Mouse (Mus musculus) urinary bladder, postnatal 36 days (tissue): ENCODE results near the gene Mindy4.

Experiments
- DNase-seq, 2 experiments: peaks; one replicate each; pipeline ENCODE4 v3.0.0; 2022; ENCODE audit warnings: low spot score in 2 of 2, mixed read lengths in 1 of 2

The Mindy4 gene

DNA sequence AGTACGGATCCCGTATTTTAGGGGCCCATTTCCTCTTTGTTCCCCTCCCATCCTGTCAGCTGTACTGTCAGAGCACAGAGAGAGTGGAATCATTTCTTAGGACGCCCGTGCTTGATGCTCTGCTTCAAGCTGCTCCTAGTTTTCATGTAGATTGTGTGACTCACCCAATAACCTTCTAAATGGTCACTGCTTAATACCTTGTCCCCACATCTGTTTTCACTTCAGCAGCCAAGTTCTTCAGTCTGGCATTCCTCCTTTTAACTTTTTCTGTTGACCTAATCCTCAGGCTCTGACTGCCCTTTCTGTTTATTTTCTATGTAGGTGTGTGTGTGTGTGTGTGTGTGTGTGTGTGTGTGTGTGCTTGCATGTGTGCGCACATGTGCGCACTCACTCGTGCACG, 4.6 kb downstream of the Mindy4 start:
- DNase-seq: no peak

DNA sequence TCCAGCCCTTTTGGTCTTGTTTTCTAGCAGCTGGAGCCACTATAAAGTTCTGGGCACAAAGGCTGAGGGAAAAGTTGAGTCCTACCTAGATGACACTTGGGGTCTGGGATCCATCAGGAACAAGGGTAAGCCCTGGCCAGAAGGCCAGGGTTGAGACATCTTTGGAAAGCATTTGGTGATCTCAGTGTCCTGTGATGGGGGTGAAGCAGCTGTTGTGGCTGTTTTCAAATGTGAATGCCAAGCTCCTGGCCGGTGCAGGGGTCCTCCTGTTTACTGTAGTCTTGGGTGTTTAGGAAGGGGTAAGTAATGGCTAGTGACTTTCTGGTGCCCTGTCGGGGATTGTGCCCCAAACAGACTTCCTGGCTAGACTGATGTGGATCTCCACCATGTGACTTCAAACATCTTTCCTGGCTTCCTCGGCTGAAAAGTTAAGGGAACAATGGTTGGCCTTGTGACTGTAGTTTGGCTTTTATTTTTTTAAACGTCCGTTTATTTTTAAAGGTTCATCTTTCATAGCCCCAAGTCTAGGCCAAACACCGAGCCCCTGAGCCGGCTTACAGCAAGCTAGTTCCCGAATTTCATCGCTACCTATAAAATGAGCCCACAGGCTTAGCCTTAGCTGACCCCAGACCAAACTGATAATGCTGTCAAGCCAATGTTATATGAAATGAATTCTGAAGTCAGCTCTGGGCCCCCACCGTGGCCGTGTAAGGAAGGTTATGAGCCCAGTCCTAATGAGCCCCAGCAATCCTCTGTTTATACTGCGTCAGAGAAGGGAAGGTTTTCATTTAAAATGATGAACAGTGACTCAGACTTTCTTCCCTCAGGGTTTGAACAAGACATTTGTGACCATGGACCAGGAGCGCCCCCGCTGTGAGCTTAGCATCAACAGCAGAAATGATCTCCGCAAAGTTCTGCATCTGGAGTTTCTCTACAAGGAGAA, 7.5 kb downstream of the Mindy4 start:
- peak; percentile 16 to 30 for DNase-seq

DNA sequence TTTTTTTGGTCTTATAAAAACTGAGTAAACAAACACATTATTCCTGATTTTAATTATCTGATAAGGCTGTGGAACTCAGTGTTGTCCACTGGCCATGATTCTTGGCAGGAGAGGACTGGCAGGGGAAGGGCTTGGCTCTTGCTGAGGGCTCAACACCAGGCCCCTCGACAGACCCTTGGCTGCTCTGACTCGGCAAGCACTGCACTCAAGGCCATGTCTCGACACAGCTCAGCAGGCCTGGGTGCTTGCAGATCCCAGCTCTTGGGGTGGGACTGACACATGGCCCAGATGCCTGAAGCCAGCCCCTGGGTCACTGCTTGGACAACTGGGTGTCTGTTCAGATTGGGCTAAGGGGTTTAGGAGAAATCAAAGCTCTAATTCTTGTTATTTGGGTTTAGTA, 11.4 kb downstream of the Mindy4 start:
- DNase-seq: peak; percentile 19 to 57

DNA sequence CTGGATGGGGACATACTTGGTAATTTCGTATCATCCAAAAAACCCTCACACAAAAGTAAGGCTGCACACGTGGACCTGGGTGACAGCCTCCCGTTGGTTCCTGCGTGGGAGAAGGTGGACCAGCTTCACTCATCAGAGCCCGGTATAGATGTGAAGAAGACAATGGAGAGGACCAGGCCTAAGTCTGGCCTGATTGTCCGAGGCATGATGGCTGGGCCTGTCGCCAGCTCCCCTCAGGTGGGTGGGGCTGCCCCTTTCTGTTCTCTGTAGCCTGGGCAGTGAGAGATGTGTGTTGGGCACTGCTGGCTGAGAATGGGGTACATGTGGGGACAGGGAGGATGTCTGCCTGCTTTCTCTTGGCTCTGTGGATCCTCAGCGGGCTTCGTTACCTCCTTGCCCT, 15.0 kb downstream of the Mindy4 start:
- DNase-seq: no peak

DNA sequence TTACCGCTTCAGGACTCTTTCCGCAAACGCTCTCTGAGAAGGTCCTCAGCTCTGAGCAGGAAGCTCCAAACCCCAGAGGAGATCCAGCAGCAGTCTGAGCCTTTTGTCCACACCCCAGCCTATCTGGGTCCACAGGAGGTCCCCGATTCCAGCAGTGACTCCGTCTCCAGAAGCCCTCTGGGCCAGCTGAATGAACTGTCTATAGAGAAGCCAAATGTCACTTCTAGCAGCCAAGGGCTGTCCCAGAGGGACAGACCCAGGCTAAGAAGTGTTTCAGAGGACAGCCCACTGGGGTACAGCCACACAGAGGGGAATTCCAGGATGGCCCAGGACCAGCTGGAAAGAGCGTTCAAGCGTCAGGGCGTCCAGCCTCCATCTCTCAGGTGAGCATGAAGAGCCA, 20.8 kb downstream of the Mindy4 start:
- no peak for DNase-seq

DNA sequence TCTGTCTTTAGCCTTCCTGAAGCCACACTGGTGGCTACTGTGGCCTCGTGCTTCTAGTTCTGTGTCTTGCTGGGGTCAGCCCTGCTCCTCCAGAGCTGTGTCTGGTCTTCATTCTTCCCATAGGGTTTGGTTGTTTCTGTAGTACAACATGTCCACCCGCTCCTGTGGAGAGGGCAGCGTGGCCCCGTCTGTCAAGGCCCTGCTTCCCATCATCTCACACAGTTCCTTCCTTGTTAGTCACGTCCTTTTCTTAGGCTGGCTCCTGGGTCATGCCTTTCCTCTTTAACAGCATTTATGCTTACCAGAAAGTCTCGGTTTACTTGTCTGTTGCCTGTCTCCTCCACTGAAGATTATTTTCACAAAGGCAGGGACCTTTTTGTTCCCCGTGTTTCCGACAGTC, 26.9 kb downstream of the Mindy4 start:
- no peak for DNase-seq

DNA sequence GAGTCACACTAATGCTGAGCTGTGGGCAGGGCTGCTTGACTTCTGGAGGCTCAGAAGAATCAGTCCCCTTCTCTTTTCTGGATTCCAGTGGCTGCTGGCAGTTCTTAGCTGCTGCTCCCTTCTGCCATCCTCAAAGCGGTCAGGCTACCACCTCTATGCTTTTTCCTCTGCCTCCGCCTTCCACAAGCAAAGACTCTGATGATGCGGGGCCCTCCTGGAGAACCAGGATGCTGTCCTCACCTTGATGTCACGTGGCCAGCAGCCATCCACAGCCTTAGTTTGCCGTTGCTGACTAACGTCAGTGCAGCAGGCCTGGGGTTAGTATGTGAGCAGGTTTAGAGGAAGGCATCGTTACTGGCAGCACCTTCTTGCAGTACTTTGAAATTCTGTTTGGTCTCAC, 28.9 kb downstream of the Mindy4 start:
- no peak for DNase-seq

DNA sequence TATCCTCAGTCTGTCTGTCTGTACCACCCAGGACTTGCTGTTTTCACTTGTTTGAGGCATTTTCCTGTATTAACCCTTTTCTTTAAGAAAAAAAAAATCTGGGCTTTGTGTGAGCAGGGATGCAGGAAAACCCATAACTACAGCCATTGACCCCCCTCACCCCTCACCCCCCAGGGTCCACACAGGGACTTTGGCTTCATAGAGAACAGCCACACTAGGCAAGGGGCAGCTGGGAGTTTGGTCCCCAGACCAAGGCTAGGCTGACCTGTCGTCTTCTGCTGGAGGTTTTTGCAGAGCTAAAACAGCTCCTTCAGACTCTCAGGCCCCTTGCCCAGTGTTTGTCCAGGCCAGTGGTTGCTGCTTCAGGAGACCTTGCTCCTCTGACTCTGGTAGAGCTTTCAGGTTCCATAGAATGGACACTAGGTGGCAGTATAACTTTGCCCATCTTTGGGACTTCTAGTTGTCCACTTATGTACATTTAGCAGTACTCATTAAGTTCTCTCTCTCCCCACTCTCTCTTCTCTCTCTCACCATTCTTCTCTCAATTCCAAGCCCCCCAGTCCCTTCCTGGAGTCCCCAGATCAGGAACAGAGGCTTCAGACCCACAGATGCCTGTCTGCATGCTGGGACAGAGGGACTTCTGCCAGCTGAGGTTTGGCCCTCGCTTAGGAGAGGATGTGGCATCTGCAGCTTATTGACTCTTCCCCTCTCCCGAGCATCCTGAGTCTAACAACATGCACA, 29.5 kb downstream of the Mindy4 start:
- DNase-seq: no peak

DNA sequence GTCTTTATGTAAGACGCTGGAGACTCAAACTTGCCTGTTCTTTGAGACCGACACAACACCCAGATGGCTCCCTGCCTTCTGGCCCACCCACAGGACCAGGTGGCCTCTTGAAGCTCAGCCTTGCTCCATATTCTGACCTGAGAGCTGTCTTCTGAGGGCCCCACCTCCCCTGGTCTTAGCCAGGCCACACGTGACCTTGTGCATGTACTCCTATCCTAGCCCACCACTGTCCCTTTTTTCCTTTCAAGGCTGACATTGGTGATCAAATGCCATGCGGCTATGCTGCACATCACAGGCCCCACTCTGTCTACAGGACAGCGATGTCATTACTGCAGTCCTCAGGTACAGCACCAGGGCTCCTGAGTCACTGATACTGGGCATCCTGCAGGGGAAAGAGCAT, 30.1 kb downstream of the Mindy4 start:
- no peak for DNase-seq

DNA sequence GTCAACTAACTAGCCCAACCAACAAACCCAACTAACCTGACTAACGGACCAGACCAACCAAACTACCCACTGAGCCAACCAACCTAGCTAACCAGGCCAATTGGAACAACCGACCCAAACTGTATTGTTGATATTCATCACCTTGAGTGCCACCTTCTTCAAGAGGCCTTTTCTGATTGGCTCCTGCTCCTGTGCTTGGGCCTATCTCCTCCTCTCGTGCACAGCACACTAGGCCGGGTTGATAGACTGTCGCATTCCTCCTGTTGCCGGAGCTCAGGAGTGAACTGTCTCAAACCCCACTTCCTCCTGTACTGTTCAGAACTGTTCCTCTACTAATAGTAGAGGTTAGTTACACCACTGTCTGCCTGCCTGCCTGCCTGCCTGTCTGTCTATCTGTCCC, 31.5 kb downstream of the Mindy4 start:
- no peak for DNase-seq

DNA sequence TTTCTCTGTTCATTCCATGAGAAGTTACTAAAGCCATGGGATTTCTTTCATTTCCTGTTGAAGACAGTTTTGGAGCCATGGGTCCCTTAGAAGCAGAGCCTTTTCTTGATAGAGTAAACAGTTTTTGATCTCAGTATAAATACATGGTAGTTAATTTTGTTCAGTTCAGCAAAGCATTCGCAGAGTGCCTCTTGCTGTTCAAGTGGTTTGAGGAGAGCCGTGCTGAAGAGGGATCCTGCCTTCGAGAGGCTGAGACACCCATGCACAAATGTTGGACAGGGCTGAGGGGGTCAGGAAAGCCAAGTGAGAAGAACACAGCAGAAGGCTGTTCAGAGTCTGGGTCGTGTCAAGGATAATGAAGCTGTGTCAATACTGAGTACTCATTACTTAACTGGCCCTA, 32.5 kb downstream of the Mindy4 start:
- no peak for DNase-seq

DNA sequence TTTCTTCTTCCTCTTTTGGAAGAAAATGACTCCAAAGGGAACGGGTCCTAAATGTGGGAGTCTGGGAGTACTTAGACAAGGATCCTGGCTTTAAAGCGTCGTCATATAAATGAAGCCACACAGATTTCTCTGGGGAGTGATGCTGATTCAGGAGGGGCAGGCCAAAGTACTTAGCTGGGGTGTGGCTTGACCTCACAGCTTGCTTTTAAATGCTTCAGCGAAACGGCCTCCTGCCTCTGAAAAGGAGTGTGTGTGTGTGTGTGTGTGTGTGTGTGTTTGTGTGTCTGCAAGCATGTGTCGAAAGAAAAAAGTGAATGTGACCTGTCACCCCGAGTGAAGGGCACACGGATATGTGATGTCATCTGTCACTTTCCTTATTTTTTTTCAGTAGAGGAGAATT, 36.7 kb downstream of the Mindy4 start:
- no peak for DNase-seq

DNA sequence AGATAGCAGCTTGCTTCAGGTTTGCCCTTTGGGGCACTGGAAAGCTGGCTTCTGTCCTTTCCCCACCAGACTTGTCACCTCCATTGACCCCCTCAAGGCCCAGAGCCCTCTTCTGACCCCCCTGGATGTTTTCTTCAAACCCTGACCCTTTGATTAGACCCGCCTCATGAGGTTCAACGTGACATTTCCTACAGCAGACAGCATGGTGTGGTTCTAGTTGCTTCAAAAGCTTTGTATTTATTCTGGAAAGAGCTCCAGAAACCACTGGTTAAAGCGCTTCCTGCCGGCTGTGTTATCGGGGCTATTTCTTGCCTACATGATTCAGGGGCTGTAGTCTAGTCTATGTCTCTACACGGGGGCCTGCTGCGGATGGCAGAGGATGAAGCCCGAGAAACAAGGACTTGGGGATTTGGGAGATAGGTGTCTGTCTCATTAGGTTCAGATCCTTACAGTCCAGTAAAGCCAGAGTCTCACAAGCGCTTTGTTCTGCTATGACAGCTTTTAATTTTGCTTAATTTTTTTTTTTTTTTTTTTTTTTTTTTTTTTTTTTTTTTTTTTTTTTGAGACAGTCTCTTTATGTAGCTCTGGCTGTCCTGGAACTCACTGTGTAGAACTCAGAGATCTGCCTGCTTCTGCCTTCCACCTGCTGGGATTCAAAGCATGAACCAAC, 37.5 kb downstream of the Mindy4 start:
- no peak for DNase-seq

DNA sequence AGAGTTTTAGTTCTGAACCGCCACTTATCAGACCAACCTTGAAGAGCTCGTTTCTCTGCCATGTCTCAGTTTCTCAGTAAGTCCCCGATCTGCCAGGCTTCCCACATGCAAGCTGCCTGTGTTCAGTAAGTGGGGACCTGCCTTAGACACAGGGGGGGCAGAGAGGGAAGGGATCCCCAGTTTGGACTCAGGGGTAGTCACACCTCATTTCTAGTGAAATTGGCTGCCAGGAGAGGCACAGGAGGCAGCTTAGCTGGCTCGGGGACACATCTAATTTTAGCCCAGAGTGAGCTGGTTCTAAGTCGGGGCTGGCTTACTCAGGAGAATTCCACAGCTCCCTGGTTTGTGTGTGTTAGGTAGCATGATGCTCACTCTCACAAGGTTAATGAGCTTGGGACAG, 38.3 kb downstream of the Mindy4 start:
- no peak for DNase-seq

DNA sequence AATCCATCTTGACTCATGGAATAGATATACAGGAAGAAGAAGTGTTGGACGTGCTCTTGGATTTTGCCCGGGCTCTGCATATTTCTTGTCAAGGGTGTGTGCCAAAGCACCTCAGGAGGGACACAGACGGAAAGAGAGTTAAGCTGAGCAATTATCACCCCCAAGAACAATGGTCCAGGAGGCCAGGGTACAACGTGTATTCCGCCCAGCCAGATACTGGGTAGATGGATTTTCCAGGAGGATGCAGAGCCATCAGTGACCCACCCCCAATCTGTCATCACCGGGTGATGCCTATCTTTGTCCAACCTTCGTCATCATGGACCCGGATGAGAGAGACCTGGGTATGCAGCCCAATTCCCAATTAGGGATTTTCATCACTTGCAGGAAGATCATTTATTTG, 42.5 kb downstream of the Mindy4 start:
- no peak for DNase-seq

DNA sequence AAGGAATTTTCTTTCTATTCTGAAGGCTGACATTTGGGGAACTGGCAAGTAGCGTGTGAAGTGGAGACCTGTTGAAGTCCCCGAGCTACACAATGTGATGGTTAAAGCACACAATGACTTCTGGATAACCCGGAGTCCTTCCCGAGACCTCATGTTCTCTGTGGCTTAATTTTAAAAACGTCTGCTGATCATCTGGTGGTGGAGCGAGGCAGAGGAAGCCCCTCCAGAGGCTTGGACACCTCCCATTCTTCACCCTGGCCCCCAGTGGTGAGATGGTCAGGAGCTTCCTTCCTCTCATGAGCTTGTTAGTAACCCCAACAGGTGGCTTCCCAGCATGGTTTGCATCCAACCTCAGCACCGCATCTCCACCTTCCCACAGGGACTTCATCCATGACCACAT, 43.3 kb downstream of the Mindy4 start:
- no peak for DNase-seq

DNA sequence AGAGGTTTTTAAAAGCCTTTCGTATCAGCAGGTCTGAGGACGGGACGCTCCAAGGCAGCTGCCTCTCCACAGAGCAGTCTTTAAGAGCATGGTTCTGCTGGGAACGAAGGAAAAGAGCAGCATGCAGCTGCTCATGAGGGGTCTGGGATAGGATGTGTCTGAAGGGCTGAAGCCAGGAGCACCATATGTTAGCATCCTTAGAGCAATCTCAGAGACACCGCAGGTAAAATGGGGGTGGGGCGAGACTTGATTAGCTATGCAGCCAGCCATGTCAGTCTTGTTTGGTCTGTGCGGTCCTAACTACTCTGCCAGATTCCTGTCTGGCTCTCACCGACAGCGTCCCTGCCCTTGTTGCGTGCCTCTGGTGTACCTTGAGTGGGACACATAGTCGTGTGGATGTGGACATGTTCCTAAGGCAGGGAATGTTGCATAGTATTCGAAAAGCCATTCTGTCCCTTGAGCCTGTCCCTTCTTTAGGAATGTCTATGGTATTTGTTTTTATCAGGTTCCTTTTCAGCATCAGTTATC, 43.8 kb downstream of the Mindy4 start:
- DNase-seq: no peak

DNA sequence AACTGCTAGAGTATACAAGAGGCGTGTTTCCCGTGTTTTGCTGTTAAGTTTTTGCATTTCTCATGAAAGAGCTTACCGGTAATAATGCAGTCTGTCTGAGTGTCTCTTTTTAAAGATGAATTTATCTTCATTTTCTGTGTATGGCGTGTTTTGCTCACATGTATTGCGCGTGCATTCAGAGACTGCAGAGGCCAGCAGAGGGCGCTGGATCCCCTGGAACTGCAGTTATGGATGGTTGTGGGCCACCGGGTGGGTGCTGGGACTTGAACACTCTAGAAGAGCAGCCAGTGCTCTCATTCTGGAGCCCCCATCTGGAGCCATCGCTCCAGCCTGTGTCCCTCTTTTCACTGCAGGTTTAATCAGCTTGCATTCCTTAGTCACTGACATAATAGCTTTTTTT, 46.1 kb downstream of the Mindy4 start:
- no peak for DNase-seq

DNA sequence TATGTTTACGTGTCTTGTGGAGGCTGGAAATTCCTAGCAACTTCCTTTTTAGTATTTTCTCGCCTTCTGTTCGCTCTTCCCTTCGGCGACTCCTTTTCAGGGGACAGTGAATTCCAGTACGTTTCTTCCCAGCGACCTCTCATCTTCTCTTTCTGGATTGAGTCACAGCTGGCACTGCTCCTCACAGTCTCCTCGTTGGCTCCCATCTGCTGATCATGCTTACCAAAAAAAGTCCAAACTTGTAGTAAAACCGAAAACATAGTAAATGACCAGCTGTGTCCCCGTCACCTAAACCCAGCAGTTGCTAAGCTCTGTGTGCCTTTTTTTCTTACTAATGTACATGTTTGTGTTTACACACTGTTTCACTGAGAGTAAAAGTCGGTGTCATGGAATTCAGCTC, 47.6 kb downstream of the Mindy4 start:
- no peak for DNase-seq

DNA sequence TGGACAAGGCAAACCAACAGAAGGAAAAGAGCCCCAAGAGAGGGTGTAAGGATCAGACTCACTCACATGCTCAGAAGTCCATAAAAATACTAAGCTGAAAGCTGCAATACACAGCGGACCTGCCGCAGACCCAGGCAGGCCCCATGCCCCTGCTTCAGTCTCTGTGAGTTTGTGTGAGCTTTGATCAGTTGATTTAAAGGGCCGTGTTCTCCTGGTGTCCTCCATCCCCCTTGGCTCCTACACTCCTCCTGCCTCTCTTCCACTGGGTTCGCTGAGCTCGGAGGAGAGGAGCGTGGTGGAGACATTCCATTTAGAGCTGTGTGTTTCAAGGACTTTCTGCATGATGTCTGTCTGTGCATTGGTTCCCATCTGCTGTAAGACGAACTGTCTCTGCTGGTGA, 48.4 kb downstream of the Mindy4 start:
- DNase-seq: no peak

DNA sequence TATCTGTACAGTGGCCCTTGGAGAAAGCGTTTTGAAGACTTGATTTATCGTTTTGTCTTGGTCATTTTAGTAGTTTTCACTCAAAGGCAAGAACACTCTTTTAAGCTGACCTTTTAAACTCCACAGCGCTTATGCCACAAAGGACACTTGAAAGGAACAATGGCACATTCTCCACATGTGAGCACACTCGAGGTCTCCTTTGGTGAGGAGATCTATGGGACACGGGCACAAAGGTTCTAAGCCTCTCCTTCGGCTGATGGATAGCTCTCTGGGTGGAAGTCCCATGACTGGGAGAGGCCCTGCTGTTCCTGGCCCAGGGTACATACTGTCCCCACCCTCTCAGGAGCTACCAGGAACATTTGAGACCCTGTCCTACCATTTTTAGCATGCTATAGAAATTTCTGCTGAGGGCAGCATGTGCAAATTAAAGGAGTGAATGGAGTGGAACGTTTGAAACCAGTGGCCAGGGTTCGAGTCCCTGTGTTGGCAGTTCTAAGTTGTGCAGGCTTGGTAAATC, 49.6 kb downstream of the Mindy4 start:
- no peak for DNase-seq
